11 mouse cellular contexts compared by ENCODE assay signal in the genomic region with DNA sequence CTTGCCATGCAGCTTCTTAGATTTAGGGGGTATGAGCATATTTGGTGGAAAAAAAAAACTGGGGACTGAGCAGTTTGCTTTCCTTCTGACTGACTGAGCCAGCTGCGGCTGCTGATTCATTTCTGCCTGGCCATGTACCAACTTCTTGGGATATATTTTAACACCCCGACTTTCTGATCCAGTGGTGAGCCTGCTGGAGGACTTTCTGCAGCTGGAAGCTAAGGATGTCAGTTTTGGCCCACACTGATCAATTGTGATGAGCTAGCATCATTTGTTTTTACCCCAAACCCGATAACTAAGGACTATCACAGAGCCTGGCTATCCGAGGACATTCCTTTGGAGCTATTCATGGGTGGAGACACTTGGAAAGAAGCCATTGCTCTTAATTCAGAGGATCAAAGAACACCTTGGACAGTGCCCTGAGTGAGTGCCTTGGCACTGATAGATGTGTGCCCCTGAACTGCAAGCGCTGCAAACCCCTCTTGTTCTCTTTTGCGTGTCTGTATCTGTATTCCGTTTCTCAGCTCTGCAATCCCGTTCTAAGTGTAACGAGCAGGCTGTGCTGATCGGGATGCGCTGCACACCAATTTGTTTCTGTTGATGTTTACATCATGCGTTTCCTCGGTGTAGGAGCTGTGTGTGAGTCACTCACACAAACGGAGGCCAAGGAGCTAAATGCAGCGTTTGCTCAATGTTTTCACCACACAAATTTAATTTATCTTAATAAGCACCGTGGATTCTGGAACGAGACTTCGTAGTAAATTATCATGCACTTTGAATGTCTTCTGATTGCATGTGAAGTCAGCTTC. TPM values are rescaled to one million over a fixed set of nuclear protein-coding genes. Genes with fewer than 3 reads are reported as not detected.
DNase-seq lines count a peak whose midpoint lies in the region; ATAC-seq and TF ChIP-seq lines count a peak whose summit lies in the region.
"Had no signal": no experiment of that assay in that cellular context is flagged by ENCODE, and none has a peak within 500 bp of the region (broad histone marks: within the 10 kb centered on the region; RNA-seq: fewer than 3 reads in every experiment).

No protein-coding gene starts in this region.

- 0 out of 2 replicates have a peak, but pooled peaks cover 4% of the 10 kb centered on the region for H3K36me3 ChIP-seq in forebrain, postnatal 0 days (ENCODE audit: insufficient read depth)
- H3K36me3 ChIP-seq in forebrain, embryonic 16.5 days (ENCODE audit: control insufficient read depth, insufficient read depth), result no peaks in the 10 kb centered on the region
- H3K36me3 ChIP-seq in myocyte (ENCODE audit: control insufficient read depth, insufficient read depth), result no peaks in the 10 kb centered on the region
- H3K36me3 ChIP-seq: midbrain, embryonic 10.5 days had no signal

- H3K4me1 ChIP-seq in forebrain, postnatal 0 days (ENCODE audit: insufficient read depth), result no peaks in the 10 kb centered on the region
- H3K4me1 ChIP-seq in forebrain, embryonic 16.5 days (replicated peaks; ENCODE audit: control insufficient read depth, insufficient read depth, low read length), result no peaks in the 10 kb centered on the region; the same call in 1 of the 2 replicates

- TF ChIP-seq POLR2A in myocyte (IDR thresholded peaks at IDR 0.05; ENCODE audit: insufficient read length, low read depth), result no peak

- H3K27ac ChIP-seq in forebrain, postnatal 0 days (ENCODE audit: low read depth, low read length), result no peak overlapping the region
- H3K27ac ChIP-seq in forebrain, embryonic 16.5 days (ENCODE audit: low read length), result no peak overlapping the region
- H3K27ac ChIP-seq: midbrain, embryonic 10.5 days had no signal

- H3K4me3 ChIP-seq in forebrain, postnatal 0 days (ENCODE audit: low read depth, low read length), result no peak overlapping the region
- no peak overlapping the region for H3K4me3 ChIP-seq in forebrain, embryonic 16.5 days (replicated peaks; ENCODE audit: low read length)
- no peak overlapping the region for H3K4me3 ChIP-seq in myocyte
- H3K4me3 ChIP-seq: midbrain, embryonic 10.5 days had no signal

- peak; percentile 27 for DNase-seq in forebrain, postnatal 0 days
- peak; percentile 27 for DNase-seq in right cerebral cortex, adult 18-20 months
- no peak for DNase-seq in right cerebral cortex, postnatal 14 days
- peak; percentile 57 to 71 for DNase-seq in heart, adult 9 months (ENCODE audit: low spot score in 2 of 2)
- no peak for DNase-seq in cerebellum, adult 11 months
- DNase-seq in ovary, postnatal 14 days (ENCODE audit: low spot score), result no peak
- DNase-seq: cerebellum, adult 11-12 months had no signal

- H3K9me3 ChIP-seq in forebrain, postnatal 0 days (ENCODE audit: low read length), result no peaks in the 10 kb centered on the region
- H3K9me3 ChIP-seq in forebrain, embryonic 16.5 days (ENCODE audit: control insufficient read depth, low read length), result no peaks in the 10 kb centered on the region
- H3K9me3 ChIP-seq: midbrain, embryonic 10.5 days had no signal

- no peak overlapping the region for H3ac ChIP-seq in myocyte (ENCODE audit: control insufficient read depth, insufficient read length)

- no peak overlapping the region for H3K4me2 ChIP-seq in forebrain, postnatal 0 days (ENCODE audit: low read depth)
- H3K4me2 ChIP-seq in forebrain, embryonic 16.5 days (ENCODE audit: low read length), result no peak overlapping the region
- peak overlapping the region; percentile 30 for H3K4me2 ChIP-seq in myocyte (ENCODE audit: low read depth)

- no peak for TF ChIP-seq CTCF in forebrain, postnatal 0 days (IDR thresholded peaks at IDR 0.05; ENCODE audit: low read depth)

- H3K79me2 ChIP-seq in myocyte (ENCODE audit: control insufficient read depth, insufficient read depth), result no peaks in the 10 kb centered on the region

- 52% methylated on average over 18 of the region's 18 CpGs for WGBS in forebrain, postnatal 0 days
- WGBS in forebrain, embryonic 16.5 days, result 53% methylated on average over 18 of the region's 18 CpGs

- H3K27me3 ChIP-seq in forebrain, postnatal 0 days (ENCODE audit: insufficient read depth, low read length), result no peaks in the 10 kb centered on the region
- H3K27me3 ChIP-seq in forebrain, embryonic 16.5 days (replicated peaks; ENCODE audit: control insufficient read depth, insufficient read depth, low read length), result no peaks in the 10 kb centered on the region
- H3K27me3 ChIP-seq in myocyte (ENCODE audit: control insufficient read depth, insufficient read depth, insufficient read length), result no peaks in the 10 kb centered on the region

- no peak overlapping the region for H3K9ac ChIP-seq in forebrain, postnatal 0 days
- no peak overlapping the region for H3K9ac ChIP-seq in forebrain, embryonic 16.5 days (replicated peaks; ENCODE audit: low read depth, low read length)

- peak; percentile 40; the same call in 1 of the 2 replicates for ATAC-seq in forebrain, postnatal 0 days
- ATAC-seq in forebrain, embryonic 16.5 days, result no peak
- ATAC-seq: intestine, embryonic 16.5 days had no signal

TF ChIP-seq in myocyte, 11 proteins besides CTCF, POLR2A, EP300 and RAD21:
- TF ChIP-seq MYOD1 (IDR thresholded peaks at IDR 0.05; ENCODE audit: control insufficient read depth in 1 of 3, insufficient read length in 2 of 3, low read depth in 2 of 3) (peak in 1 of 3 experiments; percentile 48), USF1 (IDR thresholded peaks at IDR 0.05; ENCODE audit: low read depth) (no peak)
TF ChIP-seq in myocyte: peak in this region for 1.

RNA-seq across cellular contexts. Expression of a gene that starts 9.4 kb away (rescaled TPM):
- 23.1 and 25.1 TPM in 2 replicates for total RNA-seq in forebrain, postnatal 0 days (2014; rRNA removed)
- polyA plus RNA-seq in forebrain, postnatal 0 days (2015; fragmentation: Nextera tagmentation; extraction: Ambion mirVana), result 18.2 and 21.0 TPM in 2 replicates
- polyA plus RNA-seq in forebrain, embryonic 16.5 days (2015; fragmentation: Nextera tagmentation; extraction: Ambion mirVana), result 12.4 and 16.6 TPM in 2 replicates
- polyA plus RNA-seq in myocyte (2012; fragmentation: generic; extraction: Trizol), result not detected

RNA-seq across cellular contexts. Expression of a gene that starts 22.1 kb away (rescaled TPM):
- total RNA-seq in forebrain, postnatal 0 days (2014; rRNA removed), result 1.1 TPM in 2 replicates
- 0.91 and 1.7 TPM in 2 replicates for polyA plus RNA-seq in forebrain, postnatal 0 days (2015; fragmentation: Nextera tagmentation; extraction: Ambion mirVana)
- 0.36 and 0.56 TPM in 2 replicates for polyA plus RNA-seq in forebrain, embryonic 16.5 days (2015; fragmentation: Nextera tagmentation; extraction: Ambion mirVana)
- polyA plus RNA-seq in myocyte (2012; fragmentation: generic; extraction: Trizol), result 0.05 TPM

Comparison
In these comparisons a context has a peak if more than half of its experiments do, and no peak if none do; other contexts are left out.
1. DNase-seq: peak in forebrain, postnatal 0 days (single experiment), right cerebral cortex, adult 18-20 months (single experiment) and heart, adult 9 months (2 of 2); none in right cerebral cortex, postnatal 14 days (single experiment), cerebellum, adult 11 months (single experiment) and ovary, postnatal 14 days (single experiment).
2. RNA of a gene that starts 9.4 kb away (polyA plus RNA-seq): 18.2 to 21.0 TPM in forebrain, postnatal 0 days and 12.4 to 16.6 TPM in forebrain, embryonic 16.5 days; not detected in myocyte (single experiment); every median in the first group is over 10 times any median in the second.